Mouse (Mus musculus): ENCODE data around the gene Myof. TPM values are rescaled to one million over a fixed set of nuclear protein-coding genes. Genes with fewer than 3 reads are reported as not detected.

The Myof gene
- polyA plus RNA-seq (2014; fragmentation: Illumina TruSeq; extraction: RNeasy Lipid Tissue Mini Kit (QIAGEN cat#74804); ENCODE audit: low replicate concordance): 18.2 TPM

DNA sequence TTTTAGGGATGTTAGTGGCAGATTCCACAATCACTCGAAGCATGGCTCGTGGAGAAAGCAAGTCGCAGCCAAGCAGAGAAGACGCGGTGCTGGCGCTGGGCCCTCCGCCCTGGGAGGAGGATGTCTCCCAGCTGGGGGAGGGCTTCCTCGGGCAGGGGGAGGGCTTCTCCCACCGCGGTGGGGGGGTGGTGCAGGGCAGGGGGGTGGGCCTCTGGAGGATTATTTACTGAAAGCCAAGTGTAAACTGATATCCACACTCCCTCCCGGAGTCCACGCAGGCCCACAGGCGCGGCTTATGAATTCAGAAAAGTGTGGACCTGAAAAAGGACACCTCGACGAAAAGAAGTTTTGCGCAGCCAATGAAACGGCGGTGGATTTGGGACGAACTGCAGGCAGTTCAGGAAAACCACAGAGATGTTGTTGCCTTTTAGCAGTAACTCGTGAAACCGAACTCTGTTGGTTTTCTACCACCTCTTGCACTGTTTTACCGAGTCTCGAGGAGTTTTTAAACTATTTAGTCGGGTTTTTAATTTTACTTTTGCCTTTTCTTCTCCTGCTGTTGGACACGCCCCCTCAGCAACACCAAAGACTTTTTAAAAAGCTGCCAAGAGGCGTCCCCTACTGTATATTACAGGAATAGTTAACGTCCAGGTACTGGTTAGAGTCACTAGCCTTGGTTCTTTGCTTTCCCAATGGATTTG lies at the start of gene Myof:
Gene Myof, minus strand, starts transcription at position 297 of the 701 bp plus-strand sequence.

DNA sequence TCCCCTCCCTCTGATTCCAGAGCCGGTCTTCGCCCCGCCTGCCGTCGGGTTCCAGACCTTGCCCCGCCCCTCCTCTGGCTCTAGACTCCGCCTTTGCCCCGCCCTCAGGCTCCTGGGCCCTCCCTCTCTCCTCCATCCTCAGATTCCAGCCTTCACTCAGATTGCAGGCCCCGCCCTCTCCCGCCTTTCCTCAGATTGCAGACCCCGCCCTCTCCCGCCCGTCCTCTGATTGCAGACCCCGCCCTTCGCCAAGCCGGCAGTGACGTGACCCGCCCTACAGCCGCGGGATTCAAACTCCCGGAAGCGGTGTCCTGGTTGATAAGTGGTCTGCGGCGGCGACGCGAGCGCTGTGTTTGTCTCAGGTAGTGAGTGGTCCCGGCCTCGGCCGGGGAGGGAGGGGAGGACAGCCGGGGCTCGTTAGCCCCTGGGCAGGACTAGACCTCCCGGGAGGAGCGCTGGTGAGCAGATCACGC lies 11.4 kb upstream of the Myof start, which contains the start of gene Cep55:
Gene Cep55, plus strand, starts transcription at position 292 of the 473 bp plus-strand sequence.

Other genes with a start within 250 kb of the Myof start
- 15.7 TPM for gene Cep55, start 11.4 kb upstream of the Myof start, polyA plus RNA-seq (2014; fragmentation: Illumina TruSeq; extraction: RNeasy Lipid Tissue Mini Kit (QIAGEN cat#74804); ENCODE audit: low replicate concordance)
- gene Ffar4, start 53.5 kb upstream of the Myof start, polyA plus RNA-seq (2014; fragmentation: Illumina TruSeq; extraction: RNeasy Lipid Tissue Mini Kit (QIAGEN cat#74804); ENCODE audit: low replicate concordance): 0.63 TPM
- gene Rbp4, start 81.7 kb upstream of the Myof start, polyA plus RNA-seq (2014; fragmentation: Illumina TruSeq; extraction: RNeasy Lipid Tissue Mini Kit (QIAGEN cat#74804); ENCODE audit: low replicate concordance): 10.6 TPM
- not detected for gene Pde6c, start 89.2 kb upstream of the Myof start, polyA plus RNA-seq (2014; fragmentation: Illumina TruSeq; extraction: RNeasy Lipid Tissue Mini Kit (QIAGEN cat#74804); ENCODE audit: low replicate concordance)
- 68.2 TPM for gene Fra10ac1, start 180.6 kb upstream of the Myof start, polyA plus RNA-seq (2014; fragmentation: Illumina TruSeq; extraction: RNeasy Lipid Tissue Mini Kit (QIAGEN cat#74804); ENCODE audit: low replicate concordance)
- gene Lgi1, start 221.0 kb upstream of the Myof start, polyA plus RNA-seq (2014; fragmentation: Illumina TruSeq; extraction: RNeasy Lipid Tissue Mini Kit (QIAGEN cat#74804); ENCODE audit: low replicate concordance): 0.41 TPM